Mouse (Mus musculus): ENCODE data around the gene 1110032F04Rik.
"Not testable (repeated sequence)": the region's sequence is repeated elsewhere in the genome, so short reads cannot be mapped to it uniquely, and the experiment has no call there.

Gene 1110032F04Rik

GRCm38 (mm10) chr3:68869211-68869690 lies at the start of gene 1110032F04Rik:
TSS of gene 1110032F04Rik (plus strand) at chr3:68869586.
- peak; percentile 68 for DNase-seq (ENCODE audit: extremely low spot score)

- DNase-seq (ENCODE audit: extremely low spot score), result no peak
Measured at GRCm38 (mm10) chr3:68821406-68821805, 48.0 kb upstream of the 1110032F04Rik start.

- DNase-seq (ENCODE audit: extremely low spot score), result no peak
Measured at GRCm38 (mm10) chr3:68821926-68822341, 47.5 kb upstream of the 1110032F04Rik start.

GRCm38 (mm10) chr3:68823876-68824764 lies 45.3 kb upstream of the 1110032F04Rik start:
- no peak for DNase-seq (ENCODE audit: extremely low spot score)

GRCm38 (mm10) chr3:68824765-68825090 lies 44.7 kb upstream of the 1110032F04Rik start:
- DNase-seq (ENCODE audit: extremely low spot score), result no peak

- DNase-seq (ENCODE audit: extremely low spot score), result no peak
Measured at GRCm38 (mm10) chr3:68825151-68825550, 44.2 kb upstream of the 1110032F04Rik start.

GRCm38 (mm10) chr3:68827671-68828070 lies 41.7 kb upstream of the 1110032F04Rik start:
- no peak for DNase-seq (ENCODE audit: extremely low spot score)

GRCm38 (mm10) chr3:68829944-68830343 lies 39.4 kb upstream of the 1110032F04Rik start:
- no peak for DNase-seq (ENCODE audit: extremely low spot score)

- DNase-seq (ENCODE audit: extremely low spot score), result no peak
Measured at GRCm38 (mm10) chr3:68836857-68837499, 32.4 kb upstream of the 1110032F04Rik start.

- no peak for DNase-seq (ENCODE audit: extremely low spot score)
Measured at GRCm38 (mm10) chr3:68840206-68840605, 29.2 kb upstream of the 1110032F04Rik start.

GRCm38 (mm10) chr3:68844025-68844424 lies 25.4 kb upstream of the 1110032F04Rik start:
- DNase-seq (ENCODE audit: extremely low spot score), result no peak

- no peak for DNase-seq (ENCODE audit: extremely low spot score)
Measured at GRCm38 (mm10) chr3:68848323-68848722, 21.1 kb upstream of the 1110032F04Rik start.

GRCm38 (mm10) chr3:68852414-68852813 lies 17.0 kb upstream of the 1110032F04Rik start:
- no peak for DNase-seq (ENCODE audit: extremely low spot score)

- DNase-seq (ENCODE audit: extremely low spot score), result peak; percentile 69
Measured at GRCm38 (mm10) chr3:68869691-68870567, 543 bp downstream of the 1110032F04Rik start.

- no peak for DNase-seq (ENCODE audit: extremely low spot score)
Measured at GRCm38 (mm10) chr3:68870568-68870950, 1.2 kb downstream of the 1110032F04Rik start.

GRCm38 (mm10) chr3:68874079-68874478 lies 4.7 kb downstream of the 1110032F04Rik start:
- no peak for DNase-seq (ENCODE audit: extremely low spot score)

- no peak for DNase-seq (ENCODE audit: extremely low spot score)
Measured at GRCm38 (mm10) chr3:68886845-68887244, 17.5 kb downstream of the 1110032F04Rik start.

GRCm38 (mm10) chr3:68895426-68895825 lies 26.0 kb downstream of the 1110032F04Rik start:
- no peak for DNase-seq (ENCODE audit: extremely low spot score)

GRCm38 (mm10) chr3:68897154-68897553 lies 27.8 kb downstream of the 1110032F04Rik start:
- no peak for DNase-seq (ENCODE audit: extremely low spot score)

GRCm38 (mm10) chr3:68902636-68903035 lies 33.2 kb downstream of the 1110032F04Rik start:
- DNase-seq (ENCODE audit: extremely low spot score), result not testable (repeated sequence)

- DNase-seq (ENCODE audit: extremely low spot score), result no peak
Measured at GRCm38 (mm10) chr3:68904902-68905778, 35.8 kb downstream of the 1110032F04Rik start.

Measured in embryo, embryonic 9.5 days (tissue).